Comparison of ENCODE assay signal across 14 mouse cellular contexts in genomic region chr2:101608232-101608894, GRCm38 (mm10). TPM values are rescaled to one million over a fixed set of nuclear protein-coding genes. Genes with fewer than 3 reads are reported as not detected.
DNase-seq lines count a peak whose midpoint lies in the region; ATAC-seq and TF ChIP-seq lines count a peak whose summit lies in the region.
"Had no signal": no experiment of that assay in that cellular context is flagged by ENCODE, and none has a peak within 500 bp of the region (broad histone marks: within the 10 kb centered on the region; RNA-seq: fewer than 3 reads in every experiment).

No protein-coding gene starts in this region.

- no peak overlapping the region for H3K4me3 ChIP-seq in heart, postnatal 0 days (ENCODE audit: low read depth, low read length)
- no peak overlapping the region for H3K4me3 ChIP-seq in forebrain, embryonic 10.5 days
- no peak overlapping the region for H3K4me3 ChIP-seq in hindbrain, embryonic 15.5 days

- H3K4me1 ChIP-seq in heart, postnatal 0 days (ENCODE audit: control insufficient read depth, insufficient read depth) = 0 out of 2 replicates have a peak, but pooled peaks cover 6% of the 10 kb centered on the region
- H3K4me1 ChIP-seq in forebrain, embryonic 10.5 days = 0 out of 2 replicates have a peak, but pooled peaks cover 3% of the 10 kb centered on the region
- H3K4me1 ChIP-seq in hindbrain, embryonic 15.5 days (replicated peaks) = no peaks in the 10 kb centered on the region

- intact Hi-C loops in heart, postnatal 10 days (cut with DNase I) = no loop called here

- no peak overlapping the region for H3K9ac ChIP-seq in heart, postnatal 0 days (replicated peaks; ENCODE audit: low read depth, low read length)
- H3K9ac ChIP-seq in hindbrain, embryonic 15.5 days = no peak overlapping the region

- H3K27ac ChIP-seq in heart, postnatal 0 days (ENCODE audit: low read depth) = no peak overlapping the region
- peak overlapping the region; percentile 44; the same call in 1 of the 2 replicates for H3K27ac ChIP-seq in forebrain, embryonic 10.5 days
- no peak overlapping the region for H3K27ac ChIP-seq in hindbrain, embryonic 15.5 days (replicated peaks)

- TF ChIP-seq CTCF in heart, postnatal 0 days (IDR thresholded peaks at IDR 0.05; ENCODE audit: low read depth) = no peak

- ATAC-seq in heart, postnatal 0 days (ENCODE audit: insufficient read depth, low read depth) = peak; percentile 64
- peak; percentile 89 for ATAC-seq in hindbrain, embryonic 15.5 days (ENCODE audit: low FRiP score, low read depth)

- 31% methylated on average over 7 of the region's 7 CpGs for WGBS in heart, postnatal 0 days
- 81% methylated on average over 7 of the region's 7 CpGs for WGBS in forebrain, embryonic 10.5 days
- WGBS in hindbrain, embryonic 15.5 days = 38% methylated on average over 7 of the region's 7 CpGs

- TF ChIP-seq EP300 in heart, postnatal 0 days (IDR thresholded peaks at IDR 0.05; ENCODE audit: low read depth) = no peak

- DNase-seq in heart, postnatal 0 days (ENCODE audit: low spot score) = peak; percentile 25
- no peak for DNase-seq in heart, postnatal 10 days
- no peak for DNase-seq in forebrain, embryonic 10.5 days (ENCODE audit: extremely low spot score, low spot score)
- DNase-seq in retina, embryonic 14.5 days (ENCODE audit: low spot score) = peak; percentile 72
- no peak for DNase-seq in layer of hippocampus, adult 11-12 months (ENCODE audit: low spot score)
- DNase-seq in adrenal gland, adult (ENCODE audit: inconsistent age in 2 of 2, low spot score in 1 of 2) = no peak
- DNase-seq in frontal cortex, postnatal 36 days (ENCODE audit: low spot score in 2 of 2) = no peak
- DNase-seq: kidney, postnatal 36 days; lung, adult 2 months; spleen, adult 18-20 months had no signal

- peaks cover 4% of the 10 kb centered on the region; the same call in 1 of the 2 replicates for H3K36me3 ChIP-seq in heart, postnatal 0 days (replicated peaks; ENCODE audit: control insufficient read depth, insufficient read depth, low read length)
- no peaks in the 10 kb centered on the region for H3K36me3 ChIP-seq in forebrain, embryonic 10.5 days (replicated peaks)
- no peaks in the 10 kb centered on the region for H3K36me3 ChIP-seq in hindbrain, embryonic 15.5 days

- no peaks in the 10 kb centered on the region for H3K9me3 ChIP-seq in heart, postnatal 0 days (replicated peaks; ENCODE audit: control insufficient read depth, low read length)
- H3K9me3 ChIP-seq in forebrain, embryonic 10.5 days = no peaks in the 10 kb centered on the region
- H3K9me3 ChIP-seq in hindbrain, embryonic 15.5 days = no peaks in the 10 kb centered on the region

- peak overlapping the region; percentile 25; the same call in 1 of the 2 replicates for H3K4me2 ChIP-seq in heart, postnatal 0 days (ENCODE audit: low read depth, low read length)
- H3K4me2 ChIP-seq in hindbrain, embryonic 15.5 days = no peak overlapping the region

- no peaks in the 10 kb centered on the region for H3K27me3 ChIP-seq in heart, postnatal 0 days (ENCODE audit: control insufficient read depth, insufficient read depth, low read length)
- H3K27me3 ChIP-seq in forebrain, embryonic 10.5 days (ENCODE audit: poor library complexity, severe bottlenecking) = no peaks in the 10 kb centered on the region
- no peaks in the 10 kb centered on the region for H3K27me3 ChIP-seq in hindbrain, embryonic 15.5 days

RNA-seq across cellular contexts. Expression of gene Rag2, which starts 16.2 kb away (rescaled TPM):
- total RNA-seq in heart, postnatal 0 days (2014; rRNA removed; ENCODE audit: low replicate concordance) = 0.08 TPM in 1 of 2 replicates, not detected in the other
- polyA plus RNA-seq in heart, postnatal 0 days (2015; fragmentation: Nextera tagmentation; extraction: Ambion mirVana) = not detected in 2 replicates
- total RNA-seq in heart, postnatal 10 days (2021) = under 1 TPM; 0.12 to 0.17 TPM
- not detected in 2 replicates for polyA plus RNA-seq in forebrain, embryonic 10.5 days (2016; fragmentation: Nextera tagmentation; extraction: Ambion mirVana)
- polyA plus RNA-seq in hindbrain, embryonic 15.5 days (2015; fragmentation: Nextera tagmentation; extraction: Ambion mirVana) = not detected in 2 replicates
- total RNA-seq: CH12.LX; neutrophil, adult 5-6 weeks had no signal
- polyA plus RNA-seq: lung, adult 2 months had no signal

RNA-seq across cellular contexts. Expression of gene Rag1, which starts 40.9 kb away (rescaled TPM):
- total RNA-seq in heart, postnatal 0 days (2014; rRNA removed; ENCODE audit: low replicate concordance) = 0.04 and 12.3 TPM in 2 replicates
- 0.01 and 0.03 TPM in 2 replicates for polyA plus RNA-seq in heart, postnatal 0 days (2015; fragmentation: Nextera tagmentation; extraction: Ambion mirVana)
- total RNA-seq in heart, postnatal 10 days (2021) = 1 to 10 TPM in 1 of 2 experiments, under 1 TPM in 1; 0.94 to 2.4 TPM
- polyA plus RNA-seq in forebrain, embryonic 10.5 days (2016; fragmentation: Nextera tagmentation; extraction: Ambion mirVana) = not detected in 2 replicates
- polyA plus RNA-seq in hindbrain, embryonic 15.5 days (2015; fragmentation: Nextera tagmentation; extraction: Ambion mirVana) = 0.12 TPM in 2 replicates
- total RNA-seq: CH12.LX had no signal
- polyA plus RNA-seq: urinary bladder, adult 2 months had no signal

RNA-seq across cellular contexts. Expression of gene B230118H07Rik, which starts 41.0 kb away (rescaled TPM):
- total RNA-seq in heart, postnatal 0 days (2014; rRNA removed; ENCODE audit: low replicate concordance) = 17.3 and 24.3 TPM in 2 replicates
- 85.5 and 92.1 TPM in 2 replicates for polyA plus RNA-seq in heart, postnatal 0 days (2015; fragmentation: Nextera tagmentation; extraction: Ambion mirVana)
- 10 to 100 TPM; 54.1 to 59.9 TPM for total RNA-seq in heart, postnatal 10 days (2021)
- 61.3 and 65.8 TPM in 2 replicates for polyA plus RNA-seq in forebrain, embryonic 10.5 days (2016; fragmentation: Nextera tagmentation; extraction: Ambion mirVana)
- polyA plus RNA-seq in hindbrain, embryonic 15.5 days (2015; fragmentation: Nextera tagmentation; extraction: Ambion mirVana) = 46.4 and 49.5 TPM in 2 replicates

Comparison
In these comparisons a context has a peak if more than half of its experiments do, and no peak if none do; other contexts are left out.
1. DNase-seq: peak in heart, postnatal 0 days (single experiment) and retina, embryonic 14.5 days (single experiment); none in heart, postnatal 10 days (0 of 2), forebrain, embryonic 10.5 days (single experiment), layer of hippocampus, adult 11-12 months (single experiment), adrenal gland, adult (0 of 2) and frontal cortex, postnatal 36 days (0 of 2).